Mouse (Mus musculus) myocyte (in vitro differentiated cells): Measurements from ENCODE around the gene Lrrfip2.

ENCODE experiments used
- MYOD1 ChIP-seq, 3 experiments: IDR thresholded peaks; one replicate each; pipeline ENCODE4 v1.6.1; 2011; ENCODE audit warnings: control low read depth in 2 of 3, low read depth in 2 of 3, mild to moderate bottlenecking in 2 of 3, moderate library complexity in 1 of 3; ENCODE audit not compliant: insufficient read length in 2 of 3, control insufficient read depth in 1 of 3
- POLR2A ChIP-seq: IDR thresholded peaks from one replicate; pipeline ENCODE4 v1.6.1; 2011; ENCODE audit warnings: low read depth, mild to moderate bottlenecking, control low read depth, moderate library complexity; ENCODE audit not compliant: insufficient read length
- USF1 ChIP-seq: IDR thresholded peaks from one replicate; pipeline ENCODE4 v1.6.1; 2011; ENCODE audit warnings: low read depth, mild to moderate bottlenecking, control low read depth, moderate library complexity

DNA sequence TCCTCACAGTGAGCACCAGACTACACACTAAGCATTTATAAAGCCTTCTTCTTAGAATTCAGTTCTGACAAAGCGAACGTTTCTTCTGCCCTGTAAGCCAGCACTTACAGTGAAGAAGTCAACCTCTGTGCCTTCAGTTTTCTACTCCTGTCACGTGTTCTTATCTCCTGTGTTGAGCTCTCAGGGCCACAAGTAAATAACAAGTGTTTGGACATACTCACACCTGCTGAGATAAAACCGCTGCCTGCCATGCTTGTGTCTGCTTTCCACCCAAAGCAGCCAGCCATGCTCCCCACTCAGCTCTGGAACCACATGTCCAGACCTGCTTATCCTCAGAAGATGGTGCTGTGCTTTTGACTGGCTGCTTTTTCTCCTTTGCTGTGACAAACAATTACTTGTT is 49.2 kb downstream of the Lrrfip2 start:
- TF ChIP-seq POLR2A (no peak), MYOD1 (IDR thresholded peaks at IDR 0.05; ENCODE audit: control insufficient read depth in 1 of 3, insufficient read length in 2 of 3, low read depth in 2 of 3) (no peak), USF1 (no peak)
